Mouse (Mus musculus) olfactory bulb, adult 2 months (tissue): ENCODE results near the gene Tle6.

Experiments used
- CTCF ChIP-seq: fragments of 200-500 bp; IDR thresholded peaks from 2 replicates; pipeline ENCODE4 v1.5.1; 2012; ENCODE audit warnings: low read depth, mild to moderate bottlenecking, low read length, moderate library complexity; ENCODE audit not compliant: insufficient read depth
- POLR2A ChIP-seq: fragments of 200-500 bp; IDR thresholded peaks from 2 replicates; pipeline ENCODE4 v1.6.1; 2012; ENCODE audit warnings: mild to moderate bottlenecking, low read depth, low read length, moderate library complexity; ENCODE audit not compliant: insufficient read depth

DNA sequence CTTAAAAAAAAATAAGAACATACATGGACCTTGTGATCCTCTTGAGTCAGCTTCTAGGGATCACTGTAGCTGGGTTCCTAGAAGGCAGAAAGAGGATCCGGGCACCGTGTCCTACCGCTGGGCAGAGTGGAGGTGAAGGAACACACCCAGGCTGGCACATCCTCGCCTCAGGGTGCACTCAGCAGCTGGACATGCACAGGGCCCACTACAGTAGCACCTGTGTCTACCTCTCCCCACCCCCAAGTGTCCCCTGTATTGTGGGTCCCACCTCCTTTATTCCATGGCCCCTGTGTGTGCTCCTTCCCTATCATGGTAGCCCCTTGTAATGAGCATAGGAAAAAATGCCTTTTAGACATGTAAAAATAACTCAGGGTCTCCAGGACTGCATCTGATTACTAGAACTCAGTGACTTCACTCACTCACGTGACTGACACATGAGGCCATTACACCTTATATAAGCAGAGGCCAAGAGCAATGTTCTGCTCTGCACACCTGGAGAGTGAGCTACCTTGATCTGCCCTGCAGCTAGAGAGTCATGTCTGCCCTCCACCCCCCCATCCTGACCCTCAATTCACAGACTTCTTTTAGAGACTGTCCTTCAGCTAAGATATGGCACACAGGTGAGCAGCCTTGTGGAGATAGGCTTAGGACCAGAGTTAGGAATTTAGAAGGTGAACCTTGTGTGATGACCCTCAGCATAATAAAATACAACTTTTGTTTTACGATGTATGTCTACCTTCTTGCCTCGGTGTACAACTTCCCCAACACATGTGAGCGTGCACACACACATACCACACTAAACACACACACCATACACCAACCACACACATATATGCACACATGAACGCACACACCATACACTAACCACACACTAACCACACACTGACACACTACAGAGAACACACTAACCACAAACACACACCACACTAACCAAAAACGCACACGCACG lies 3.4 kb upstream of the Tle6 start:
- no peak for TF ChIP-seq POLR2A
- TF ChIP-seq CTCF: no peak
